Mouse (Mus musculus): Measurements from ENCODE around the gene Osbpl5.

GRCm38 (mm10) chr7:143738601-143739006 is 18.2 kb downstream of the Osbpl5 start:
- no peak for TF ChIP-seq MAFK (IDR thresholded peaks at IDR 0.05; ENCODE audit: insufficient read depth, low read depth, low read length)
- no peak for TF ChIP-seq CHD2 (IDR thresholded peaks at IDR 0.05; ENCODE audit: low read depth, low read length)
- TF ChIP-seq HCFC1 (IDR thresholded peaks at IDR 0.05; ENCODE audit: borderline replicate concordance, insufficient read depth, low read length): no peak
- TF ChIP-seq ZNF384 (IDR thresholded peaks at IDR 0.05; ENCODE audit: low read depth, low read length): no peak
- no peak for TF ChIP-seq ZC3H11A (IDR thresholded peaks at IDR 0.05; ENCODE audit: borderline replicate concordance, low read depth, low read length)

Data from ES-E14 (cell line).